Mouse (Mus musculus): ENCODE results near the gene Pgm2. TPM values are rescaled to one million over a fixed set of nuclear protein-coding genes. Genes with fewer than 3 reads are reported as not detected.

The Pgm2 gene
- polyA plus RNA-seq, 1 experiment, result 42.0 TPM

- Histone ChIP-seq H3K27ac (ENCODE audit: insufficient read depth, low read length) (no peak overlapping the region), H3K4me3 (ENCODE audit: insufficient read depth, low read length) (no peak overlapping the region), H3K4me1 (ENCODE audit: control insufficient read depth, insufficient read depth, low read length) (peaks cover 13% of the 10 kb centered on the region)
- TF ChIP-seq CTCF (IDR thresholded peaks at IDR 0.05; ENCODE audit: borderline replicate concordance, insufficient read depth, low read length) (no peak), POLR2A (IDR thresholded peaks at IDR 0.05; ENCODE audit: low read depth, low read length) (no peak)
Measured at GRCm38 (mm10) chr5:64060881-64061280, 31.9 kb upstream of the Pgm2 start.

- no peak overlapping the region for H3K4me3 ChIP-seq (ENCODE audit: insufficient read depth, low read length)
- H3K4me1 ChIP-seq (ENCODE audit: control insufficient read depth, insufficient read depth, low read length), result peaks cover 13% of the 10 kb centered on the region
- H3K27ac ChIP-seq (ENCODE audit: insufficient read depth, low read length), result no peak overlapping the region
- TF ChIP-seq CTCF (IDR thresholded peaks at IDR 0.05; ENCODE audit: borderline replicate concordance, insufficient read depth, low read length), result no peak
Measured at GRCm38 (mm10) chr5:64061643-64062042, 31.1 kb upstream of the Pgm2 start.

GRCm38 (mm10) chr5:64062882-64063621 is 29.7 kb upstream of the Pgm2 start:
- peak overlapping the region; percentile 15 for H3K27ac ChIP-seq (ENCODE audit: insufficient read depth, low read length)
- H3K4me1 ChIP-seq (ENCODE audit: control insufficient read depth, insufficient read depth, low read length), result peaks cover 13% of the 10 kb centered on the region
- TF ChIP-seq CTCF (IDR thresholded peaks at IDR 0.05; ENCODE audit: borderline replicate concordance, insufficient read depth, low read length), result no peak
- no peak for TF ChIP-seq POLR2A (IDR thresholded peaks at IDR 0.05; ENCODE audit: low read depth, low read length)
- no peak overlapping the region for H3K4me3 ChIP-seq (ENCODE audit: insufficient read depth, low read length)

GRCm38 (mm10) chr5:64063622-64064355 is 29.0 kb upstream of the Pgm2 start:
- Histone ChIP-seq H3K27ac (ENCODE audit: insufficient read depth, low read length) (peak overlapping the region; percentile 15), H3K4me1 (ENCODE audit: control insufficient read depth, insufficient read depth, low read length) (peaks cover 13% of the 10 kb centered on the region)
- TF ChIP-seq CTCF (IDR thresholded peaks at IDR 0.05; ENCODE audit: borderline replicate concordance, insufficient read depth, low read length) (no peak), POLR2A (IDR thresholded peaks at IDR 0.05; ENCODE audit: low read depth, low read length) (no peak)

GRCm38 (mm10) chr5:64064401-64064800 is 28.3 kb upstream of the Pgm2 start:
- H3K4me1 ChIP-seq (ENCODE audit: control insufficient read depth, insufficient read depth, low read length), result peaks cover 13% of the 10 kb centered on the region
- no peak overlapping the region for H3K27ac ChIP-seq (ENCODE audit: insufficient read depth, low read length)
- no peak overlapping the region for H3K4me3 ChIP-seq (ENCODE audit: insufficient read depth, low read length)
- TF ChIP-seq CTCF (IDR thresholded peaks at IDR 0.05; ENCODE audit: borderline replicate concordance, insufficient read depth, low read length), result no peak
- no peak for TF ChIP-seq POLR2A (IDR thresholded peaks at IDR 0.05; ENCODE audit: low read depth, low read length)

More at GRCm38 (mm10) chr5:64063622-64064355, 29.0 kb upstream of the Pgm2 start:
- no peak overlapping the region for H3K4me3 ChIP-seq (ENCODE audit: insufficient read depth, low read length)

- Histone ChIP-seq H3K4me1 (ENCODE audit: control insufficient read depth, insufficient read depth, low read length) (peaks cover 15% of the 10 kb centered on the region), H3K27ac (ENCODE audit: insufficient read depth, low read length) (no peak overlapping the region), H3K4me3 (ENCODE audit: insufficient read depth, low read length) (no peak overlapping the region)
- TF ChIP-seq POLR2A (IDR thresholded peaks at IDR 0.05; ENCODE audit: low read depth, low read length) (no peak), CTCF (IDR thresholded peaks at IDR 0.05; ENCODE audit: borderline replicate concordance, insufficient read depth, low read length) (no peak)
Measured at GRCm38 (mm10) chr5:64065497-64066046, 27.2 kb upstream of the Pgm2 start.

- TF ChIP-seq CTCF (IDR thresholded peaks at IDR 0.05; ENCODE audit: borderline replicate concordance, insufficient read depth, low read length) (no peak), POLR2A (IDR thresholded peaks at IDR 0.05; ENCODE audit: low read depth, low read length) (no peak)
- Histone ChIP-seq H3K27ac (ENCODE audit: insufficient read depth, low read length) (no peak overlapping the region), H3K4me3 (ENCODE audit: insufficient read depth, low read length) (no peak overlapping the region), H3K4me1 (ENCODE audit: control insufficient read depth, insufficient read depth, low read length) (peaks cover 15% of the 10 kb centered on the region)
Measured at GRCm38 (mm10) chr5:64066159-64066558, 26.6 kb upstream of the Pgm2 start.

- TF ChIP-seq POLR2A (IDR thresholded peaks at IDR 0.05; ENCODE audit: low read depth, low read length), result no peak
- no peak for TF ChIP-seq CTCF (IDR thresholded peaks at IDR 0.05; ENCODE audit: borderline replicate concordance, insufficient read depth, low read length)
- Histone ChIP-seq H3K27ac (ENCODE audit: insufficient read depth, low read length) (no peak overlapping the region), H3K4me3 (ENCODE audit: insufficient read depth, low read length) (no peak overlapping the region), H3K4me1 (ENCODE audit: control insufficient read depth, insufficient read depth, low read length) (peaks cover 11% of the 10 kb centered on the region)
Measured at GRCm38 (mm10) chr5:64067576-64067975, 25.2 kb upstream of the Pgm2 start.

- 0 out of 2 replicates have a peak, but pooled peaks cover 2% of the 10 kb centered on the region for H3K4me1 ChIP-seq (ENCODE audit: control insufficient read depth, insufficient read depth, low read length)
- H3K27ac ChIP-seq (ENCODE audit: insufficient read depth, low read length), result peak overlapping the region; percentile 92
- TF ChIP-seq CTCF (IDR thresholded peaks at IDR 0.05; ENCODE audit: borderline replicate concordance, insufficient read depth, low read length) (peak; percentile 71), POLR2A (IDR thresholded peaks at IDR 0.05; ENCODE audit: low read depth, low read length) (no peak)
- H3K4me3 ChIP-seq (ENCODE audit: insufficient read depth, low read length), result no peak overlapping the region
Measured at GRCm38 (mm10) chr5:64070081-64070673, 22.6 kb upstream of the Pgm2 start.

All from embryonic fibroblast, embryonic 13.5 days (primary cell).